Comparison of ENCODE assay signal across 7 mouse cellular contexts in genomic region chr12:105727964-105728363, GRCm38 (mm10). TPM values are rescaled to one million over a fixed set of nuclear protein-coding genes. Genes with fewer than 3 reads are reported as not detected.
A peak's percentile ranks its signal among the peaks of the same experiment; 100 is the strongest.
DNase-seq lines count a peak whose midpoint lies in the region; ATAC-seq and TF ChIP-seq lines count a peak whose summit lies in the region.

No protein-coding gene starts in this region.

- peak; percentile 33 to 35; a peak in 1 of 4 replicates for ATAC-seq in hematopoietic stem cell, adult 5-6 weeks (replicated peaks in 1 of 2; ENCODE audit: insufficient read depth in 1 of 2, low FRiP score in 2 of 2, low TSS enrichment in 1 of 2, low read depth in 1 of 2, poor library complexity in 2 of 2, severe bottlenecking in 2 of 2)

- no peaks in the 10 kb centered on the region for H3K36me3 ChIP-seq in ES-E14 (ENCODE audit: control insufficient read depth, insufficient read depth, low read length, poor library complexity, severe bottlenecking)

- intact Hi-C loops in gastrocnemius, postnatal 14 days (cut with DNase I; ENCODE audit: low total_unique reads): loop anchor here (10.0 kb wide), 1 partner anchor 93 kb away; no protein-coding TSS in a partner anchor

- DNase-seq in layer of hippocampus, adult 11-12 months (ENCODE audit: low spot score): peak; percentile 22
- DNase-seq in layer of hippocampus, adult 9-11 months: no peak
- DNase-seq in ES-E14 (ENCODE audit: low read depth, low spot score): no peak
- peak; percentile 73 for DNase-seq in adipocyte (ENCODE audit: low spot score)
- DNase-seq in mesoderm, embryonic 11.5 days (ENCODE audit: low read depth, low spot score): peak; percentile 58
- no peak for DNase-seq in gastrocnemius, postnatal 14 days

- peaks cover 2% of the 10 kb centered on the region in 2 experiments; a peak in 1 of 4 replicates for H3K4me1 ChIP-seq in ES-E14 (ENCODE audit: control insufficient read depth in 2 of 2, insufficient read depth in 2 of 2, low read length in 2 of 2, poor library complexity in 1 of 2)

- H3K27ac ChIP-seq in ES-E14 (ENCODE audit: insufficient read depth, low read depth, low read length, poor library complexity, severe bottlenecking): no peak overlapping the region

- H3K4me3 ChIP-seq in ES-E14 (ENCODE audit: insufficient read depth in 1 of 2, low read depth in 1 of 2, low read length in 2 of 2, poor library complexity in 1 of 2, severe bottlenecking in 1 of 2): no peak overlapping the region

- H3K9me3 ChIP-seq in ES-E14 (ENCODE audit: control insufficient read depth, insufficient read depth, low read depth, low read length): no peaks in the 10 kb centered on the region

- in situ Hi-C loops in ES-E14 (cut with MboI; ENCODE audit: low sequenced_read_pairs in 2 of 2, unreplicated experiment in 2 of 2): no loop called here

- H3K9ac ChIP-seq in ES-E14 (ENCODE audit: insufficient read depth, low read depth, low read length, poor library complexity, severe bottlenecking): no peak overlapping the region

TF ChIP-seq in ES-E14, 5 proteins besides CTCF, POLR2A, EP300 and RAD21:
- TF ChIP-seq MAFK (IDR thresholded peaks at IDR 0.05; ENCODE audit: insufficient read depth, low read depth, low read length) (no peak), ZNF384 (IDR thresholded peaks at IDR 0.05; ENCODE audit: low read depth, low read length) (peak; percentile 98), ZC3H11A (IDR thresholded peaks at IDR 0.05; ENCODE audit: borderline replicate concordance, low read depth, low read length) (peak; percentile 39; the same call in 1 of the 2 replicates), CHD2 (IDR thresholded peaks at IDR 0.05; ENCODE audit: low read depth, low read length) (no peak), HCFC1 (IDR thresholded peaks at IDR 0.05; ENCODE audit: borderline replicate concordance, insufficient read depth, low read length) (no peak)
TF ChIP-seq in ES-E14: peak in this region for 2.

RNA-seq across cellular contexts. Expression of gene Ak7, which starts 22.2 kb away (rescaled TPM):
- total RNA-seq in ES-E14 (2012; rRNA removed): 2.3 and 6.5 TPM in 2 replicates
- 0.38 TPM in 1 of 2 replicates, not detected in the other for total RNA-seq in hematopoietic stem cell, adult 5-6 weeks (2017)
- total RNA-seq in gastrocnemius, postnatal 14 days (2021): not detected

RNA-seq across cellular contexts. Expression of gene Atg2b, which starts 43.0 kb away (rescaled TPM):
- 25.2 and 30.9 TPM in 2 replicates for total RNA-seq in ES-E14 (2012; rRNA removed)
- total RNA-seq in hematopoietic stem cell, adult 5-6 weeks (2017): 24.3 and 32.7 TPM in 2 replicates
- 10 to 100 TPM; 14.0 to 14.6 TPM for total RNA-seq in gastrocnemius, postnatal 14 days (2021)

RNA-seq across cellular contexts. Expression of gene Gskip, which starts 43.3 kb away (rescaled TPM):
- total RNA-seq in ES-E14 (2012; rRNA removed): 7.2 and 8.6 TPM in 2 replicates
- total RNA-seq in hematopoietic stem cell, adult 5-6 weeks (2017): 12.4 and 16.9 TPM in 2 replicates
- 1 to 10 TPM; 4.5 to 5.6 TPM for total RNA-seq in gastrocnemius, postnatal 14 days (2021)

RNA-seq across cellular contexts. Expression of gene Papola, which starts 56.5 kb away (rescaled TPM):
- 95.9 and 131 TPM in 2 replicates for total RNA-seq in ES-E14 (2012; rRNA removed)
- total RNA-seq in hematopoietic stem cell, adult 5-6 weeks (2017): 141 and 167 TPM in 2 replicates
- total RNA-seq in gastrocnemius, postnatal 14 days (2021): 10 to 100 TPM; 64.5 to 70.9 TPM

Comparison
In these comparisons a context has a peak if more than half of its experiments do, and no peak if none do; other contexts are left out.
1. DNase-seq: peak in layer of hippocampus, adult 11-12 months (single experiment), adipocyte (single experiment) and mesoderm, embryonic 11.5 days (single experiment); none in layer of hippocampus, adult 9-11 months (single experiment), ES-E14 (single experiment) and gastrocnemius, postnatal 14 days (single experiment).